Mouse (Mus musculus) olfactory bulb, adult 2 months (tissue): ENCODE measurements around the gene Timm23. TPM values are rescaled to one million over a fixed set of nuclear protein-coding genes. Genes with fewer than 3 reads are reported as not detected.

Experiments
- H3K27ac ChIP-seq: fragments of 200-500 bp; 2 replicates; pipeline ENCODE4 v1.5.1; 2012; ENCODE audit warnings: low read depth, low read length; ENCODE audit not compliant: insufficient read depth
- H3K4me1 ChIP-seq: fragments of 200-500 bp; 2 replicates; pipeline ENCODE4 v1.6.1; 2012; ENCODE audit warnings: low read length; ENCODE audit not compliant: control insufficient read depth, insufficient read depth
- H3K4me3 ChIP-seq: fragments of 200-500 bp; 2 replicates; pipeline ENCODE4 v1.5.1; 2012; ENCODE audit warnings: mild to moderate bottlenecking, low read depth, low read length, moderate library complexity; ENCODE audit not compliant: insufficient read depth
- CTCF ChIP-seq: fragments of 200-500 bp; IDR thresholded peaks from 2 replicates; pipeline ENCODE4 v1.5.1; 2012; ENCODE audit warnings: low read depth, mild to moderate bottlenecking, low read length, moderate library complexity; ENCODE audit not compliant: insufficient read depth
- POLR2A ChIP-seq: fragments of 200-500 bp; IDR thresholded peaks from 2 replicates; pipeline ENCODE4 v1.6.1; 2012; ENCODE audit warnings: mild to moderate bottlenecking, low read depth, low read length, moderate library complexity; ENCODE audit not compliant: insufficient read depth
- WGBS: fragments of 180-500 bp; shearing (Covaris S2); methylation state at CpG from one replicate; pipeline ENCODE4 v1.1.7; 2018; 5-methylcytosine and 5-hydroxymethylcytosine counted together
- polyA plus RNA-seq: library from polyadenylated mRNA; stranded (reverse); fragments of >200 nt; gene quantifications from 2 replicates; pipeline ENCODE4 v1.2.4, GENCODE M21; 2012; ENCODE audit warnings: low replicate concordance; ENCODE audit not compliant: missing spikeins, insufficient read depth, insufficient read length

The Timm23 gene
- polyA plus RNA-seq, 1 experiment = not detected

GRCm38 (mm10) chr14:32167326-32167725 lies 34.4 kb downstream of the Timm23 start:
- Histone ChIP-seq H3K27ac (no peak overlapping the region), H3K4me3 (no peak overlapping the region), H3K4me1 (peaks cover 6% of the 10 kb centered on the region; the same call in 1 of the 2 replicates)
- no peak for TF ChIP-seq POLR2A
- 89% methylated on average over 5 of the region's 5 CpGs for WGBS

- 66% methylated on average over 1 of the region's 1 CpGs for WGBS
- H3K4me3 ChIP-seq = no peak overlapping the region
- peaks cover 6% of the 10 kb centered on the region; the same call in 1 of the 2 replicates for H3K4me1 ChIP-seq
- TF ChIP-seq POLR2A = no peak
- no peak for TF ChIP-seq CTCF
- H3K27ac ChIP-seq = no peak overlapping the region
These were observed 34.9 kb downstream of the Timm23 start for GRCm38 (mm10) chr14:32166840-32167239.

- Histone ChIP-seq H3K4me1 (peaks cover 8% of the 10 kb centered on the region), H3K27ac (no peak overlapping the region), H3K4me3 (no peak overlapping the region)
- WGBS = 65% methylated on average over 2 of the region's 2 CpGs
- TF ChIP-seq POLR2A = no peak
- TF ChIP-seq CTCF = no peak
These were observed 35.6 kb downstream of the Timm23 start for GRCm38 (mm10) chr14:32166062-32166441.

GRCm38 (mm10) chr14:32165278-32166061 lies 36.2 kb downstream of the Timm23 start:
- Histone ChIP-seq H3K4me1 (peaks cover 11% of the 10 kb centered on the region), H3K27ac (no peak overlapping the region)
- no peak for TF ChIP-seq POLR2A

GRCm38 (mm10) chr14:32164173-32165051 lies 37.3 kb downstream of the Timm23 start:
- no peak overlapping the region for H3K27ac ChIP-seq
- 85% methylated on average over 8 of the region's 8 CpGs for WGBS
- TF ChIP-seq CTCF = no peak
- TF ChIP-seq POLR2A = no peak

More at GRCm38 (mm10) chr14:32165278-32166061, 36.2 kb downstream of the Timm23 start:
- WGBS = 2% methylated on average over 42 of the region's 42 CpGs
- peak overlapping the region; percentile 47 for H3K4me3 ChIP-seq

GRCm38 (mm10) chr14:32163203-32163888 lies 38.4 kb downstream of the Timm23 start:
- TF ChIP-seq POLR2A = no peak
- no peak for TF ChIP-seq CTCF
- 88% methylated on average over 11 of the region's 11 CpGs for WGBS
- Histone ChIP-seq H3K27ac (no peak overlapping the region), H3K4me1 (peaks cover 13% of the 10 kb centered on the region), H3K4me3 (no peak overlapping the region)

More at GRCm38 (mm10) chr14:32164173-32165051, 37.3 kb downstream of the Timm23 start:
- no peak overlapping the region for H3K4me3 ChIP-seq
- peaks cover 11% of the 10 kb centered on the region for H3K4me1 ChIP-seq

GRCm38 (mm10) chr14:32162231-32162630 lies 39.5 kb downstream of the Timm23 start:
- 93% methylated on average over 5 of the region's 5 CpGs for WGBS
- peaks cover 13% of the 10 kb centered on the region for H3K4me1 ChIP-seq
- TF ChIP-seq CTCF (no peak), POLR2A (no peak)
- H3K27ac ChIP-seq = no peak overlapping the region
- no peak overlapping the region for H3K4me3 ChIP-seq

- peaks cover 13% of the 10 kb centered on the region for H3K4me1 ChIP-seq
- WGBS = 76% methylated on average over 12 of the region's 12 CpGs
- H3K27ac ChIP-seq = no peak overlapping the region
- H3K4me3 ChIP-seq = no peak overlapping the region
- no peak for TF ChIP-seq CTCF
- no peak for TF ChIP-seq POLR2A
These were observed 40.4 kb downstream of the Timm23 start for GRCm38 (mm10) chr14:32161090-32161885.

GRCm38 (mm10) chr14:32160563-32160962 lies 41.1 kb downstream of the Timm23 start:
- 35% methylated on average over 7 of the region's 7 CpGs for WGBS
- Histone ChIP-seq H3K27ac (no peak overlapping the region), H3K4me3 (peak overlapping the region; percentile 89), H3K4me1 (peaks cover 11% of the 10 kb centered on the region)
- TF ChIP-seq POLR2A (no peak), CTCF (no peak)
